Mouse (Mus musculus) retina, postnatal 1 day (tissue): ENCODE measurements around the gene Cdca4.
"Not testable (repeated sequence)": the region's sequence is repeated elsewhere in the genome, so short reads cannot be mapped to it uniquely, and the experiment has no call there.

ENCODE experiments used
- DNase-seq: peaks from one replicate; pipeline ENCODE4 v3.0.0-alpha.2; 2012

The Cdca4 gene

GRCm38 (mm10) chr12:112821974-112822373 is 7.2 kb downstream of the Cdca4 start:
- DNase-seq = no peak

GRCm38 (mm10) chr12:112821216-112821615 is 8.0 kb downstream of the Cdca4 start:
- DNase-seq = peak; percentile 60

- DNase-seq = no peak
Observed at GRCm38 (mm10) chr12:112820401-112820999, 8.7 kb downstream of the Cdca4 start.

GRCm38 (mm10) chr12:112819057-112819662 is 10.1 kb downstream of the Cdca4 start:
- no peak for DNase-seq

GRCm38 (mm10) chr12:112816866-112817265 is 12.4 kb downstream of the Cdca4 start:
- DNase-seq = not testable (repeated sequence)

- DNase-seq = peak; percentile 63
Observed at GRCm38 (mm10) chr12:112816294-112816693, 12.9 kb downstream of the Cdca4 start.

GRCm38 (mm10) chr12:112814682-112815470 is 14.3 kb downstream of the Cdca4 start:
- no peak for DNase-seq

GRCm38 (mm10) chr12:112813370-112813769 is 15.9 kb downstream of the Cdca4 start:
- no peak for DNase-seq

- no peak for DNase-seq
Observed at GRCm38 (mm10) chr12:112810092-112810885, 18.9 kb downstream of the Cdca4 start.

GRCm38 (mm10) chr12:112809641-112810040 is 19.6 kb downstream of the Cdca4 start:
- DNase-seq = no peak

GRCm38 (mm10) chr12:112808587-112809364 is 20.4 kb downstream of the Cdca4 start, which contains the start of gene Clba1:
TSS of gene Clba1 (plus strand) at chr12:112808937.
- DNase-seq = peak; percentile 97

GRCm38 (mm10) chr12:112808212-112808586 is 21.0 kb downstream of the Cdca4 start:
- DNase-seq = no peak

GRCm38 (mm10) chr12:112807796-112808195 is 21.4 kb downstream of the Cdca4 start:
- DNase-seq = no peak

- DNase-seq = no peak
Observed at GRCm38 (mm10) chr12:112806044-112806443, 23.2 kb downstream of the Cdca4 start.

GRCm38 (mm10) chr12:112804046-112804445 is 25.2 kb downstream of the Cdca4 start:
- no peak for DNase-seq

GRCm38 (mm10) chr12:112802917-112803316 is 26.3 kb downstream of the Cdca4 start:
- no peak for DNase-seq

- DNase-seq = peak; percentile 84
Observed at GRCm38 (mm10) chr12:112801864-112802846, 27.1 kb downstream of the Cdca4 start, which contains the start of gene Ahnak2. TSS of gene Ahnak2 (minus strand) at chr12:112802657.

GRCm38 (mm10) chr12:112800476-112800875 is 28.7 kb downstream of the Cdca4 start:
- DNase-seq = peak; percentile 88

- DNase-seq = no peak
Observed at GRCm38 (mm10) chr12:112799237-112799970, 29.8 kb downstream of the Cdca4 start.

GRCm38 (mm10) chr12:112798716-112799115 is 30.5 kb downstream of the Cdca4 start:
- DNase-seq = no peak
